Mouse (Mus musculus): ENCODE data around the gene Uggt1. TPM values are rescaled to one million over a fixed set of nuclear protein-coding genes. Genes with fewer than 3 reads are reported as not detected.

Uggt1 gene
- polyA plus RNA-seq, 1 experiment from 2014 or later, result 46.6 TPM

DNA sequence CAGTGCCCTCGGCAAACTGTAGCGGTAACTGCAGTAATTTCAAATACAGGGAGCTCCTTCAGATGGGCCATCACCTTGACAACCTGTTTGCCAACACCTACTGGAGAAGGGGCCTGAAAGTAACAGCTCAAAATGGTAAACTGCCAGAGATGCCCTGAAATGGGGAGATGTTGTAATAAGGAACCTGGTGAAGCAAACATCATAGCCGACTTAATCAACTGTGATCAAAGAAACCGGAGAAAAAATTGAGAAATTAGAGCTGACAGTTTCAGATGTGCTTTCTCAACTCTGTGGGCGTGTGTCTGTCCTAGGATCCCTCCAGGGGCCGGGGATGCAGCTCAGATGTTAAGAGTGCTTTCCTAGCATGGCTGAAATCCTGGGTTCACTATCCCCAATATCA is 11.3 kb downstream of the Uggt1 start:
- WGBS, result 91% methylated on average over 6 of the region's 6 CpGs
- no peak overlapping the region for H3K9ac ChIP-seq (ENCODE audit: low read depth, low read length)
- no peaks in the 10 kb centered on the region for H3K9me3 ChIP-seq (replicated peaks; ENCODE audit: control insufficient read depth, low read length, poor library complexity, severe bottlenecking)
- peaks cover 10% of the 10 kb centered on the region for H3K36me3 ChIP-seq (ENCODE audit: control insufficient read depth, insufficient read depth, low read length)
- no peaks in the 10 kb centered on the region for H3K27me3 ChIP-seq (ENCODE audit: control insufficient read depth, insufficient read depth, low read depth, low read length)
- no peak overlapping the region for H3K27ac ChIP-seq (ENCODE audit: low read length)
- no peaks in the 10 kb centered on the region for H3K4me1 ChIP-seq (ENCODE audit: control insufficient read depth, insufficient read depth, low read length)
- no peak overlapping the region for H3K4me3 ChIP-seq (ENCODE audit: low read depth, low read length)
- no peak overlapping the region for H3K4me2 ChIP-seq (ENCODE audit: low read length)
- no peak for ATAC-seq

DNA sequence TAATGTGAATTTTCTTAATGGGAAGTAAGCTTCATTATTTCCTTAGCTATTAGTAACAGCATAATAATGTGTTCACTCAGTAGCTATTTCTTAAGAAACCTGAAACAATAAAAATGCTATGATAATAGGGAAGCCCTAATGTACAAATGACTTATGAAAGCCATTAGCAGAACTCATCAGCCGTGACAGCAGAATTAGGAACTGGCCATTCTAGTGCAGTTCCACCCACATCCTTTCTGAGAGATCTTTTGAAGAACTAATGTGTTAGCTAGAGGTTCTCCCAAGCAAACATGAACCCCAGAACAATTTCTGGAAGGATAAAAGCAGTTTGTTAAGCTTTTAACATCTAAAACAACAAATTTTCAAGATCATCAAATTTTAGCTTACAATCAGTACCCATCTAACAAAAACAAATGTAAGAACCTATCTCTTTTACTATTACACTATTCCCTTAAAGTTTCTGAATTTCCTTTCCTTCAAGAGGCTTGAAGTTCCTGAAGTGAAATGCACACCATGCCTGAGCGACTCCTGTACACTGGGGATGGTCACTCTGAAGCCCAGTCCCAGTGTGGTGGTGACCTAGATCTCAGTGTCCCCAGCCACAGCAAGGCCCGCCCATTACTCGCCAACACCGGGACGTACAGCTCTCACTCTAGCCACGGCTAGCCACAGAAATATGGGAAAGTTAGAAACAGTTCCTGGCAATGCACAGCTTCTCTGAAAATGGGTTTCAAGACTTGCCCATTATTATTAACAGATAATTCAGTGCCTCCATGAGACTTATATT is 13.4 kb downstream of the Uggt1 start:
- Histone ChIP-seq H3K36me3 (ENCODE audit: control insufficient read depth, insufficient read depth, low read length) (peaks cover 13% of the 10 kb centered on the region), H3K4me3 (ENCODE audit: low read depth, low read length) (no peak overlapping the region), H3K27ac (ENCODE audit: low read length) (no peak overlapping the region), H3K27me3 (ENCODE audit: control insufficient read depth, insufficient read depth, low read depth, low read length) (no peaks in the 10 kb centered on the region), H3K4me1 (ENCODE audit: control insufficient read depth, insufficient read depth, low read length) (no peaks in the 10 kb centered on the region), H3K4me2 (ENCODE audit: low read length) (no peak overlapping the region), H3K9me3 (replicated peaks; ENCODE audit: control insufficient read depth, low read length, poor library complexity, severe bottlenecking) (no peaks in the 10 kb centered on the region), H3K9ac (ENCODE audit: low read depth, low read length) (no peak overlapping the region)
- no peak for ATAC-seq
- 90% methylated on average over 7 of the region's 7 CpGs for WGBS

DNA sequence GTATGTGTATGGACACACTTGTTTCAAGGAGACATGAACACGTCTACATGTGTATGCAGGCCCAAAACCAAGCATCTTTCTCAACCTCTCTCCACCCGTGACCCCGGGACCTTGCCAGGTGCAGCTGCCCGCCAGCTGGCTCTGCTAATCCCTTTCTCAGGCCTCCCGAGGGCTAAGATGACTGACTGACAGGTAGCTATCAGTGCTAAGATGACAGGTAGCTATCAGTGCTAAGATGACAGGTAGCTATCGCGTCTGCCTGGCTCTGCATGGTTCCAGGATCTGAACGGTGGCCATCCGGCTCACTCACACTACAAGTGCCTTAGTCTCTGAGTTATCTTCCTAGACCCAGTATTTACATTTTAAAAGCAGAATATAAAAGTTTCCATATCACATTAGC is 16.1 kb downstream of the Uggt1 start:
- no peak for ATAC-seq
- peaks cover 13% of the 10 kb centered on the region; the same call in 1 of the 2 replicates for H3K36me3 ChIP-seq (ENCODE audit: control insufficient read depth, insufficient read depth, low read length)
- H3K4me3 ChIP-seq (ENCODE audit: low read depth, low read length), result no peak overlapping the region
- no peaks in the 10 kb centered on the region for H3K27me3 ChIP-seq (ENCODE audit: control insufficient read depth, insufficient read depth, low read depth, low read length)
- no peaks in the 10 kb centered on the region for H3K4me1 ChIP-seq (ENCODE audit: control insufficient read depth, insufficient read depth, low read length)
- WGBS, result 85% methylated on average over 9 of the region's 9 CpGs
- no peak overlapping the region for H3K4me2 ChIP-seq (ENCODE audit: low read length)
- H3K9ac ChIP-seq (ENCODE audit: low read depth, low read length), result no peak overlapping the region
- H3K9me3 ChIP-seq (replicated peaks; ENCODE audit: control insufficient read depth, low read length, poor library complexity, severe bottlenecking), result no peaks in the 10 kb centered on the region
- H3K27ac ChIP-seq (ENCODE audit: low read length), result no peak overlapping the region

DNA sequence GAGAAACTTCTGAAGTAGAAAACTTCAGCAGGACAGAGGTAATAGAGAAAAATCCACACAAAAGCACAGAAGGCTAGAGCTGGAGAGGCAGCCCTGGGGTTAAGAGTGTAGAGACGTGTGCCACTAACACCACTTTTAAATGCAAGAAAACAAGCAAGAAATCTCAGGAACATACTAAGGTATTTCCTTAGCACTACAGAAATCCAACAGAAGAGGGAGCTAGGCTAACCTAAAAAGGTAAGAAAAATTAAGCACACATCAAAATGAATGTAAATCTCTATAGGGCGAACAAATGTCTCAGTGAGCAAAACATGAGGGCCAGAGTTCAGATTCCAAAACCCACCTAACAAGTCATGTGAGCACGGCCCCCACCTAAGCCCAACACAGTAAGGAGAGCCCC is 19.9 kb downstream of the Uggt1 start:
- 82% methylated on average over 3 of the region's 3 CpGs for WGBS
- Histone ChIP-seq H3K27me3 (ENCODE audit: control insufficient read depth, insufficient read depth, low read depth, low read length) (no peaks in the 10 kb centered on the region), H3K36me3 (ENCODE audit: control insufficient read depth, insufficient read depth, low read length) (0 out of 2 replicates have a peak, but pooled peaks cover 11% of the 10 kb centered on the region), H3K4me1 (ENCODE audit: control insufficient read depth, insufficient read depth, low read length) (no peaks in the 10 kb centered on the region), H3K4me3 (ENCODE audit: low read depth, low read length) (no peak overlapping the region), H3K4me2 (ENCODE audit: low read length) (no peak overlapping the region), H3K27ac (ENCODE audit: low read length) (no peak overlapping the region), H3K9ac (ENCODE audit: low read depth, low read length) (no peak overlapping the region), H3K9me3 (replicated peaks; ENCODE audit: control insufficient read depth, low read length, poor library complexity, severe bottlenecking) (no peaks in the 10 kb centered on the region)
- no peak for ATAC-seq

DNA sequence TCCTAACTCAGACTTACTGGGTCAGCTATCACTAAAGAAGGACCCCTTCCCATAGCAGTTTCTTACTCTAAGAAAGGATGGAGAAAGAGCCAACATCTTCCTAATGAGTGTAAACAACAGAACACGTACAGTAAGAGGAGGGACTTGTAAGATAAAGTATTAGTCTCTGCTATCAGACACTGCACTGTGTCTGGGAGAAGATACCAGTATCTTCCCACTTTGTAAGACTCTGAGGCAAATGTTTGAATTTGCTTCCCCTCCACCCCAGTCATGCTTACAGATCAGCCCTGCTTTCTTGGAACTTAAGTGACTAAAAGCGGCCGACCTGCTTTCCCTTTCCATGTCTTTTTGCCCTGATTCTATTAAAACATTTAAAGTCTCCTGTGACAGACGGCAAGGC is 30.2 kb downstream of the Uggt1 start:
- no peak overlapping the region for H3K4me3 ChIP-seq (ENCODE audit: low read depth, low read length)
- H3K4me2 ChIP-seq (ENCODE audit: low read length), result no peak overlapping the region
- no peak overlapping the region for H3K9ac ChIP-seq (ENCODE audit: low read depth, low read length)
- WGBS, result 89% methylated on average over 4 of the region's 4 CpGs
- no peak overlapping the region for H3K27ac ChIP-seq (ENCODE audit: low read length)
- H3K4me1 ChIP-seq (ENCODE audit: control insufficient read depth, insufficient read depth, low read length), result no peaks in the 10 kb centered on the region
- H3K27me3 ChIP-seq (ENCODE audit: control insufficient read depth, insufficient read depth, low read depth, low read length), result no peaks in the 10 kb centered on the region
- ATAC-seq, result no peak
- peaks cover 21% of the 10 kb centered on the region for H3K36me3 ChIP-seq (ENCODE audit: control insufficient read depth, insufficient read depth, low read length)
- H3K9me3 ChIP-seq (replicated peaks; ENCODE audit: control insufficient read depth, low read length, poor library complexity, severe bottlenecking), result no peaks in the 10 kb centered on the region

DNA sequence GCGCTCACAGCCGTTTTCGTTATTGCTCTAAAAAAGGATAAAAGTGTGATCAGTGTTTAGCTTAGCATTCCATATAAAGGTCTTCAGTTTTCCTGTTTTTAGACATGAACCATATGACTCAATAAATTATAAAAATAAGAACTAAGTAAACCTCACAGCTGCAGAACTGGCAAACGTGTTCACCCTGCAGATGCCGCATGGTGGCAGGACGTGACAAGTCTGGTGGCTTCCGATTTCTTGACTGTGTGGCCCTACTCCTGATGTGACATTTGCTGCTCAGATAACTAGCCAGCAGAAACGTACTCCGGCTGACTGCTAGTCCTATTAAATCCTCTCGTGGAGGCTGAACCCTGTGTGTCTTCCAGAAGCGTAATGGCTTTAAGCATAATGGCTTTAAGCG is 42.8 kb downstream of the Uggt1 start:
- H3K4me3 ChIP-seq (ENCODE audit: low read depth, low read length), result no peak overlapping the region

DNA sequence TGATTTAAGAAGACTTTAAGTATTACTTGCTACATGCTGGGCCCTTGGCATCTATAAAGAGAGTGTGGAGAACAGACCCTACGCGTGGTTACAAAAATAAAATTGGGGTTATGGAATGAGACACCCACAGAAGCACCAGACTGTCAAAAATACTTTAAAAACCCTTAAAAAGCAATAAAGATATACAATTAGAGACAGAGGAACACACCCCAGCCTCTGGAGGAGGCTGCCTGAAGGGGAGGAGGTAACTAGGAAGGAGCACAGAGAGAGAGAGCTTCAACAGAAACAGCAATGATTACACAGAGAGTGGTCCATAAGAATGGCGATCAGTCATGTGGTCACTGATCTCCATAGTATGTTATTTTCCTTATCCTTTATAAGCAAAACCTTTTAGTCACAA is 50.0 kb downstream of the Uggt1 start:
- H3K9me3 ChIP-seq (replicated peaks; ENCODE audit: control insufficient read depth, low read length, poor library complexity, severe bottlenecking), result no peaks in the 10 kb centered on the region
- no peak overlapping the region for H3K9ac ChIP-seq (ENCODE audit: low read depth, low read length)
- H3K27ac ChIP-seq (ENCODE audit: low read length), result no peak overlapping the region
- 94% methylated on average over 3 of the region's 3 CpGs for whole genome bisulfite sequencing
- no peaks in the 10 kb centered on the region for H3K27me3 ChIP-seq (ENCODE audit: control insufficient read depth, insufficient read depth, low read depth, low read length)
- H3K36me3 ChIP-seq (ENCODE audit: control insufficient read depth, insufficient read depth, low read length), result peaks cover 47% of the 10 kb centered on the region
- no peak for ATAC-seq
- H3K4me1 ChIP-seq (ENCODE audit: control insufficient read depth, insufficient read depth, low read length), result no peaks in the 10 kb centered on the region
- H3K4me3 ChIP-seq (ENCODE audit: low read depth, low read length), result no peak overlapping the region
- H3K4me2 ChIP-seq (ENCODE audit: low read length), result no peak overlapping the region

More for the DNA sequence above, 42.8 kb downstream of the Uggt1 start:
- H3K9ac ChIP-seq (ENCODE audit: low read depth, low read length), result no peak overlapping the region
- no peak overlapping the region for H3K27ac ChIP-seq (ENCODE audit: low read length)
- H3K36me3 ChIP-seq (ENCODE audit: control insufficient read depth, insufficient read depth, low read length), result peaks cover 17% of the 10 kb centered on the region
- no peaks in the 10 kb centered on the region for H3K4me1 ChIP-seq (ENCODE audit: control insufficient read depth, insufficient read depth, low read length)
- H3K4me2 ChIP-seq (ENCODE audit: low read length), result no peak overlapping the region
- WGBS, result 93% methylated on average over 12 of the region's 12 CpGs
- H3K9me3 ChIP-seq (replicated peaks; ENCODE audit: control insufficient read depth, low read length, poor library complexity, severe bottlenecking), result no peaks in the 10 kb centered on the region
- no peaks in the 10 kb centered on the region for H3K27me3 ChIP-seq (ENCODE audit: control insufficient read depth, insufficient read depth, low read depth, low read length)
- ATAC-seq, result no peak

DNA sequence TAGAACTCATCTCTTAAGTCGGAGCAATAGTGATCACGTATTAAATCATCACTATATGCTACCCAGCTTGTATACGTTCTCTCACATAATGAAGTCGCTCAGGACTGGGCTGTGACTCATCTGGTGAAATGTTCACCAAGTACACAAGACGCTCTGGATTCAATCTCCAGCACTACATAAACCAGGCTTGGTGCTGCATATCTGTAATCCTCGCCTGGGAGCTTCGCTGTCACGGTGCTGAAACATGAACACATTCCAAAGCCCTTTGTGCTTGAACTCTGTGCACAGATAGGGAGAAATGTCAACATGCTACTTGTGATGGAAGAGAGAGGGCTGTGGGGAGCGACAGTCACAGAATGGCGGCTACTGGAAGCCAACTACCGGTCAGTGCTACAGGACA is 52.6 kb downstream of the Uggt1 start:
- Histone ChIP-seq H3K36me3 (ENCODE audit: control insufficient read depth, insufficient read depth, low read length) (peaks cover 51% of the 10 kb centered on the region), H3K27me3 (ENCODE audit: control insufficient read depth, insufficient read depth, low read depth, low read length) (no peaks in the 10 kb centered on the region), H3K4me3 (ENCODE audit: low read depth, low read length) (no peak overlapping the region), H3K4me1 (ENCODE audit: control insufficient read depth, insufficient read depth, low read length) (no peaks in the 10 kb centered on the region), H3K9ac (ENCODE audit: low read depth, low read length) (no peak overlapping the region), H3K27ac (ENCODE audit: low read length) (no peak overlapping the region), H3K4me2 (ENCODE audit: low read length) (no peak overlapping the region), H3K9me3 (replicated peaks; ENCODE audit: control insufficient read depth, low read length, poor library complexity, severe bottlenecking) (no peaks in the 10 kb centered on the region)
- ATAC-seq, result no peak
- WGBS, result 91% methylated on average over 11 of the region's 11 CpGs

DNA sequence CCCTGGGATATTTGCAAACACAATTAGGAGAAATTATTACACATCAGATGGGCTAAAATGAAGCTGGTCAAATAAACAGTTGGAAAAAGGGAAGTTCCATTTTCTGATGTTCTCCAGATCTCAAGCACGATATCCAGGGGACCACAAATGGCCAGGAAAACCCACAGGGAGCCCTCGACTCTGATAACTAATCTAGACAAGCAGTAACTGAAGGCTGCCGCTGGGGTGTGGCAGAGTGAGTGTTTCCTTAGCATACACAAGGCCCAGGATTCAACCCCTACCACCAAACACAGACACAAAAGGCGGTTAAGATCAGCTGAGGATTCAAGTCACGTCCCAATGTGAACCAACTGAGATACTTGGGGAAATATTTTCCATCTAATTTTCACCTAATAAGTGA is 64.5 kb downstream of the Uggt1 start:
- H3K4me1 ChIP-seq (ENCODE audit: control insufficient read depth, insufficient read depth, low read length), result no peaks in the 10 kb centered on the region
- H3K4me2 ChIP-seq (ENCODE audit: low read length), result no peak overlapping the region
- ATAC-seq, result no peak
- no peaks in the 10 kb centered on the region for H3K27me3 ChIP-seq (ENCODE audit: control insufficient read depth, insufficient read depth, low read depth, low read length)
- no peak overlapping the region for H3K4me3 ChIP-seq (ENCODE audit: low read depth, low read length)
- H3K9ac ChIP-seq (ENCODE audit: low read depth, low read length), result no peak overlapping the region
- H3K9me3 ChIP-seq (replicated peaks; ENCODE audit: control insufficient read depth, low read length, poor library complexity, severe bottlenecking), result no peaks in the 10 kb centered on the region
- H3K27ac ChIP-seq (ENCODE audit: low read length), result no peak overlapping the region
- peaks cover 24% of the 10 kb centered on the region for H3K36me3 ChIP-seq (ENCODE audit: control insufficient read depth, insufficient read depth, low read length)
- WGBS, result 90% methylated on average over 5 of the region's 5 CpGs
